Mouse (Mus musculus) liver, postnatal 0 days (tissue): ENCODE data around the gene Lztfl1.

Experiments used
- CTCF ChIP-seq: sonication (generic); IDR thresholded peaks from 2 replicates; pipeline ENCODE4 v1.5.1; 2016; ENCODE audit warnings: antibody characterized with exemption, low read depth
- EP300 ChIP-seq: IDR thresholded peaks from 2 replicates; pipeline ENCODE4 v1.6.1; 2016; ENCODE audit warnings: antibody characterized with exemption, low read depth, mild to moderate bottlenecking

- no peak for TF ChIP-seq CTCF
- TF ChIP-seq EP300 = no peak
Observed at GRCm38 (mm10) chr9:123683704-123684103, 33.8 kb downstream of the Lztfl1 start.
